9 mouse cellular contexts compared by ENCODE assay signal in genomic region chr11:49087830-49088616, GRCm38 (mm10). TPM values are rescaled to one million over a fixed set of nuclear protein-coding genes. Genes with fewer than 3 reads are reported as not detected.
DNase-seq lines count a peak whose midpoint lies in the region; ATAC-seq lines count a peak whose summit lies in the region.
"Had no signal": no experiment of that assay in that cellular context is flagged by ENCODE, and none has a peak within 500 bp of the region (broad histone marks: within the 10 kb centered on the region; RNA-seq: fewer than 3 reads in every experiment).

No protein-coding gene starts in this region.

- peak overlapping the region; percentile 45 for H3K4me2 ChIP-seq in embryonic facial prominence, embryonic 13.5 days
- no peak overlapping the region for H3K4me2 ChIP-seq in midbrain, embryonic 11.5 days

- 0 out of 2 replicates have a peak overlapping the region, but pooled peaks have one; percentile 9 for H3K4me3 ChIP-seq in embryonic facial prominence, embryonic 13.5 days
- H3K4me3 ChIP-seq in midbrain, embryonic 11.5 days (ENCODE audit: low read depth, low read length): no peak overlapping the region

- H3K9ac ChIP-seq in embryonic facial prominence, embryonic 13.5 days: 0 out of 2 replicates have a peak overlapping the region, but pooled peaks have one; percentile 1
- H3K9ac ChIP-seq in midbrain, embryonic 11.5 days (ENCODE audit: low read length): no peak overlapping the region

- DNase-seq in ovary, adult 18-20 months (ENCODE audit: low spot score): peak; percentile 34
- no peak for DNase-seq in ovary, postnatal 14 days (ENCODE audit: low spot score)
- DNase-seq in kidney, postnatal 36 days: peak; percentile 24 to 50
- DNase-seq in midbrain, embryonic 11.5 days (ENCODE audit: low spot score, missing footprints): no peak
- peak; percentile 50 for DNase-seq in thymus, postnatal 0 days (ENCODE audit: low spot score)
- DNase-seq in layer of hippocampus, adult 8-10 months (ENCODE audit: low spot score in 2 of 2): no peak
- DNase-seq in gastrocnemius, postnatal 25 days: no peak

- no peaks in the 10 kb centered on the region for H3K36me3 ChIP-seq in embryonic facial prominence, embryonic 13.5 days
- H3K36me3 ChIP-seq in midbrain, embryonic 11.5 days (ENCODE audit: control insufficient read depth, insufficient read depth, low read length): no peaks in the 10 kb centered on the region

- H3K27me3 ChIP-seq in embryonic facial prominence, embryonic 13.5 days: no peaks in the 10 kb centered on the region
- no peaks in the 10 kb centered on the region for H3K27me3 ChIP-seq in midbrain, embryonic 11.5 days (ENCODE audit: control insufficient read depth, insufficient read depth, low read length)

- no peak for ATAC-seq in embryonic facial prominence, embryonic 13.5 days (ENCODE audit: insufficient number of reproducible peaks, insufficient read depth, low FRiP score, low TSS enrichment, low read depth)
- peak; percentile 64; the same call in 1 of the 2 replicates for ATAC-seq in midbrain, embryonic 11.5 days (ENCODE audit: low FRiP score)

- 34% methylated on average over 22 of the region's 22 CpGs for WGBS in embryonic facial prominence, embryonic 13.5 days
- 44% methylated on average over 22 of the region's 22 CpGs for WGBS in midbrain, embryonic 11.5 days

- peaks cover 9% of the 10 kb centered on the region for H3K4me1 ChIP-seq in embryonic facial prominence, embryonic 13.5 days
- no peaks in the 10 kb centered on the region; the same call in 1 of the 2 replicates for H3K4me1 ChIP-seq in midbrain, embryonic 11.5 days (ENCODE audit: control insufficient read depth, insufficient read depth, low read length)

- no peaks in the 10 kb centered on the region for H3K9me3 ChIP-seq in embryonic facial prominence, embryonic 13.5 days
- H3K9me3 ChIP-seq in midbrain, embryonic 11.5 days (ENCODE audit: control insufficient read depth, low read length): no peaks in the 10 kb centered on the region

- H3K27ac ChIP-seq in embryonic facial prominence, embryonic 13.5 days: no peak overlapping the region
- no peak overlapping the region for H3K27ac ChIP-seq in midbrain, embryonic 11.5 days (ENCODE audit: low read depth, low read length)

RNA-seq across cellular contexts. Expression of gene Ifi47, which starts 11.6 kb away (rescaled TPM):
- 0.72 and 1.8 TPM in 2 replicates for polyA plus RNA-seq in embryonic facial prominence, embryonic 13.5 days (2015; fragmentation: Nextera tagmentation; extraction: Ambion mirVana)
- 0.40 and 0.41 TPM in 2 replicates for polyA plus RNA-seq in midbrain, embryonic 11.5 days (2014; fragmentation: Nextera tagmentation; extraction: Ambion mirVana)
- polyA plus RNA-seq in thymus, postnatal 0 days (2015; fragmentation: Nextera tagmentation; extraction: Ambion mirVana): 87.1 and 88.7 TPM in 2 replicates
- 1 to 10 TPM in 2 of 4 experiments, under 1 TPM in 2; 0.89 to 1.4 (median 1.1) TPM for total RNA-seq in layer of hippocampus, adult 8-10 months (2022)
- total RNA-seq in gastrocnemius, postnatal 25 days (2021): 1 to 10 TPM in 1 of 2 experiments, under 1 TPM in 1; 0.56 to 1.1 TPM

RNA-seq across cellular contexts. Expression of gene Tgtp2, which starts 24.0 kb away (rescaled TPM):
- 0.11 and 0.30 TPM in 2 replicates for polyA plus RNA-seq in embryonic facial prominence, embryonic 13.5 days (2015; fragmentation: Nextera tagmentation; extraction: Ambion mirVana)
- polyA plus RNA-seq in midbrain, embryonic 11.5 days (2014; fragmentation: Nextera tagmentation; extraction: Ambion mirVana): not detected in 2 replicates
- polyA plus RNA-seq in thymus, postnatal 0 days (2015; fragmentation: Nextera tagmentation; extraction: Ambion mirVana): 58.7 and 59.3 TPM in 2 replicates
- under 1 TPM in 2 of 4 experiments, not detected in 2; 0.16 to 0.71 TPM for total RNA-seq in layer of hippocampus, adult 8-10 months (2022)
- under 1 TPM; 0.28 to 0.38 TPM for total RNA-seq in gastrocnemius, postnatal 25 days (2021)

RNA-seq across cellular contexts. Expression of gene Olfr1396, which starts 26.7 kb away (rescaled TPM):
- 0.07 TPM in 1 of 2 replicates, not detected in the other for polyA plus RNA-seq in embryonic facial prominence, embryonic 13.5 days (2015; fragmentation: Nextera tagmentation; extraction: Ambion mirVana)
- not detected in 2 replicates for polyA plus RNA-seq in midbrain, embryonic 11.5 days (2014; fragmentation: Nextera tagmentation; extraction: Ambion mirVana)
- 0.10 and 0.16 TPM in 2 replicates for polyA plus RNA-seq in thymus, postnatal 0 days (2015; fragmentation: Nextera tagmentation; extraction: Ambion mirVana)
- total RNA-seq in layer of hippocampus, adult 8-10 months (2022): not detected
- not detected for total RNA-seq in gastrocnemius, postnatal 25 days (2021)
- polyA plus RNA-seq: cortical plate, adult 2 months had no signal

RNA-seq across cellular contexts. Expression of gene 9930111J21Rik2, which starts 37.0 kb away (rescaled TPM):
- 0.20 and 0.61 TPM in 2 replicates for polyA plus RNA-seq in embryonic facial prominence, embryonic 13.5 days (2015; fragmentation: Nextera tagmentation; extraction: Ambion mirVana)
- polyA plus RNA-seq in midbrain, embryonic 11.5 days (2014; fragmentation: Nextera tagmentation; extraction: Ambion mirVana): 0.26 and 0.47 TPM in 2 replicates
- 1.1 and 1.5 TPM in 2 replicates for polyA plus RNA-seq in thymus, postnatal 0 days (2015; fragmentation: Nextera tagmentation; extraction: Ambion mirVana)
- total RNA-seq in layer of hippocampus, adult 8-10 months (2022): 1 to 10 TPM in 3 of 4 experiments, under 1 TPM in 1; 0.92 to 4.2 (median 2.6) TPM
- total RNA-seq in gastrocnemius, postnatal 25 days (2021): 1 to 10 TPM; 1.2 to 1.5 TPM

RNA-seq across cellular contexts. Expression of gene Olfr1395, which starts 54.1 kb away (rescaled TPM):
- polyA plus RNA-seq in embryonic facial prominence, embryonic 13.5 days (2015; fragmentation: Nextera tagmentation; extraction: Ambion mirVana): 0.08 TPM in 1 of 2 replicates, not detected in the other
- polyA plus RNA-seq in midbrain, embryonic 11.5 days (2014; fragmentation: Nextera tagmentation; extraction: Ambion mirVana): not detected in 2 replicates
- polyA plus RNA-seq in thymus, postnatal 0 days (2015; fragmentation: Nextera tagmentation; extraction: Ambion mirVana): not detected in 2 replicates
- not detected for total RNA-seq in layer of hippocampus, adult 8-10 months (2022)
- not detected for total RNA-seq in gastrocnemius, postnatal 25 days (2021)
- polyA plus RNA-seq: cortical plate, adult 2 months had no signal

Comparison
In these comparisons a context has a peak if more than half of its experiments do, and no peak if none do; other contexts are left out.
1. DNase-seq: peak in ovary, adult 18-20 months (single experiment), kidney, postnatal 36 days (2 of 2) and thymus, postnatal 0 days (single experiment); none in ovary, postnatal 14 days (single experiment), midbrain, embryonic 11.5 days (single experiment), layer of hippocampus, adult 8-10 months (0 of 2) and gastrocnemius, postnatal 25 days (single experiment).
2. RNA of gene Ifi47, which starts 11.6 kb away (polyA plus RNA-seq): 87.1 to 88.7 TPM in thymus, postnatal 0 days; 0.72 to 1.8 TPM in embryonic facial prominence, embryonic 13.5 days and 0.40 to 0.41 TPM in midbrain, embryonic 11.5 days; every median in the first group is over 10 times any median in the second.
3. RNA of gene Tgtp2, which starts 24.0 kb away (polyA plus RNA-seq): 58.7 to 59.3 TPM in thymus, postnatal 0 days; 0.11 to 0.30 TPM in embryonic facial prominence, embryonic 13.5 days and not detected in midbrain, embryonic 11.5 days; every median in the first group is over 10 times any median in the second.